Mouse (Mus musculus): Measurements from ENCODE around the gene Rhbdf2. TPM values are rescaled to one million over a fixed set of nuclear protein-coding genes. Genes with fewer than 3 reads are reported as not detected.
"Not testable (repeated sequence)": the region's sequence is repeated elsewhere in the genome, so short reads cannot be mapped to it uniquely, and the experiment has no call there.

The Rhbdf2 gene
- polyA plus RNA-seq, 1 experiment from 2014 or later = 9.8 TPM

GRCm38 (mm10) chr11:116643579-116644224 lies 16.9 kb upstream of the Rhbdf2 start:
- no peak overlapping the region for H3K4me3 ChIP-seq (ENCODE audit: low read depth, low read length)
- ATAC-seq (ENCODE audit: insufficient read depth) = no peak
- no peaks in the 10 kb centered on the region for H3K27me3 ChIP-seq (ENCODE audit: insufficient read depth, low read length)
- WGBS = 10% methylated on average over 19 of the region's 19 CpGs
- no peak for TF ChIP-seq CTCF (IDR thresholded peaks at IDR 0.05; ENCODE audit: low read depth)
- 0 out of 2 replicates have a peak overlapping the region, but pooled peaks have one; percentile 3 for H3K9ac ChIP-seq
- no peaks in the 10 kb centered on the region for H3K9me3 ChIP-seq (ENCODE audit: low read depth, low read length)
- peak overlapping the region; percentile 48 for H3K4me2 ChIP-seq
- 0 out of 2 replicates have a peak overlapping the region, but pooled peaks have one; percentile 2 for H3K27ac ChIP-seq (ENCODE audit: low read depth)
- H3K4me1 ChIP-seq (ENCODE audit: insufficient read depth) = peaks cover 23% of the 10 kb centered on the region; the same call in 1 of the 2 replicates
- DNase-seq = peak; percentile 31
- no peaks in the 10 kb centered on the region for H3K36me3 ChIP-seq (ENCODE audit: insufficient read depth)

- Histone ChIP-seq H3K27ac (ENCODE audit: low read depth) (no peak overlapping the region), H3K9me3 (ENCODE audit: low read depth, low read length) (no peaks in the 10 kb centered on the region), H3K27me3 (ENCODE audit: insufficient read depth, low read length) (no peaks in the 10 kb centered on the region), H3K4me2 (peak overlapping the region; percentile 48), H3K36me3 (ENCODE audit: insufficient read depth) (no peaks in the 10 kb centered on the region), H3K4me1 (ENCODE audit: insufficient read depth) (peaks cover 15% of the 10 kb centered on the region; the same call in 1 of the 2 replicates), H3K9ac (no peak overlapping the region), H3K4me3 (ENCODE audit: low read depth, low read length) (no peak overlapping the region)
- 30% methylated on average over 14 of the region's 14 CpGs for WGBS
- ATAC-seq (ENCODE audit: insufficient read depth) (peak; percentile 42), DNase-seq (peak; percentile 94)
- TF ChIP-seq CTCF (IDR thresholded peaks at IDR 0.05; ENCODE audit: low read depth) = peak; percentile 97
Measured at GRCm38 (mm10) chr11:116642681-116643578, 16.1 kb upstream of the Rhbdf2 start.

- no peaks in the 10 kb centered on the region for H3K27me3 ChIP-seq (ENCODE audit: insufficient read depth, low read length)
- DNase-seq = no peak
- WGBS = 60% methylated on average over 3 of the region's 3 CpGs
- H3K4me3 ChIP-seq (ENCODE audit: low read depth, low read length) = no peak overlapping the region
- peaks cover 11% of the 10 kb centered on the region; the same call in 1 of the 2 replicates for H3K4me1 ChIP-seq (ENCODE audit: insufficient read depth)
- no peak overlapping the region for H3K4me2 ChIP-seq
- no peaks in the 10 kb centered on the region for H3K9me3 ChIP-seq (ENCODE audit: low read depth, low read length)
- H3K36me3 ChIP-seq (ENCODE audit: insufficient read depth) = no peaks in the 10 kb centered on the region
- no peak for TF ChIP-seq CTCF (IDR thresholded peaks at IDR 0.05; ENCODE audit: low read depth)
- no peak overlapping the region for H3K27ac ChIP-seq (ENCODE audit: low read depth)
- H3K9ac ChIP-seq = no peak overlapping the region
- ATAC-seq (ENCODE audit: insufficient read depth) = no peak
Measured at GRCm38 (mm10) chr11:116641731-116642130, 14.9 kb upstream of the Rhbdf2 start.

- DNase-seq = peak; percentile 63
- Histone ChIP-seq H3K36me3 (ENCODE audit: insufficient read depth) (no peaks in the 10 kb centered on the region), H3K9ac (no peak overlapping the region), H3K27ac (ENCODE audit: low read depth) (no peak overlapping the region), H3K4me3 (ENCODE audit: low read depth, low read length) (no peak overlapping the region), H3K27me3 (ENCODE audit: insufficient read depth, low read length) (no peaks in the 10 kb centered on the region), H3K9me3 (ENCODE audit: low read depth, low read length) (no peaks in the 10 kb centered on the region), H3K4me1 (ENCODE audit: insufficient read depth) (peaks cover 9% of the 10 kb centered on the region; the same call in 1 of the 2 replicates), H3K4me2 (no peak overlapping the region)
- TF ChIP-seq CTCF (IDR thresholded peaks at IDR 0.05; ENCODE audit: low read depth) = peak; percentile 50
- no peak for ATAC-seq (ENCODE audit: insufficient read depth)
- WGBS = 49% methylated on average over 5 of the region's 5 CpGs
Measured at GRCm38 (mm10) chr11:116641168-116641567, 14.3 kb upstream of the Rhbdf2 start.

- not testable (repeated sequence) for H3K9me3 ChIP-seq (ENCODE audit: low read depth, low read length); H3K4me2 ChIP-seq; H3K4me3 ChIP-seq (ENCODE audit: low read depth, low read length); DNase-seq; H3K4me1 ChIP-seq (ENCODE audit: insufficient read depth); H3K27ac ChIP-seq (ENCODE audit: low read depth); H3K36me3 ChIP-seq (ENCODE audit: insufficient read depth); ATAC-seq (ENCODE audit: insufficient read depth); H3K27me3 ChIP-seq (ENCODE audit: insufficient read depth, low read length); H3K9ac ChIP-seq
- 70% methylated on average over 8 of the region's 8 CpGs for WGBS
- TF ChIP-seq CTCF (IDR thresholded peaks at IDR 0.05; ENCODE audit: low read depth) = peak; percentile 33
Measured at GRCm38 (mm10) chr11:116636607-116637006, 9.8 kb upstream of the Rhbdf2 start.

GRCm38 (mm10) chr11:116632962-116633361 lies 6.1 kb upstream of the Rhbdf2 start:
- no peaks in the 10 kb centered on the region for H3K36me3 ChIP-seq (ENCODE audit: insufficient read depth)
- H3K27me3 ChIP-seq (ENCODE audit: insufficient read depth, low read length) = no peaks in the 10 kb centered on the region
- DNase-seq = peak; percentile 46
- H3K4me2 ChIP-seq = no peak overlapping the region
- no peak for ATAC-seq (ENCODE audit: insufficient read depth)
- 73% methylated on average over 10 of the region's 10 CpGs for WGBS
- H3K9ac ChIP-seq = no peak overlapping the region
- H3K4me3 ChIP-seq (ENCODE audit: low read depth, low read length) = no peak overlapping the region
- no peak overlapping the region for H3K27ac ChIP-seq (ENCODE audit: low read depth)
- TF ChIP-seq CTCF (IDR thresholded peaks at IDR 0.05; ENCODE audit: low read depth) = no peak
- H3K4me1 ChIP-seq (ENCODE audit: insufficient read depth) = no peaks in the 10 kb centered on the region
- no peaks in the 10 kb centered on the region for H3K9me3 ChIP-seq (ENCODE audit: low read depth, low read length)

Measured in lung, embryonic 14.5 days (tissue).